Mouse (Mus musculus) brain, adult 2 months (tissue): Measurements from ENCODE around the gene Gne.
A peak's percentile ranks its signal among the peaks of the same experiment; 100 is the strongest.
"Not testable (repeated sequence)": the region's sequence is repeated elsewhere in the genome, so short reads cannot be mapped to it uniquely, and the experiment has no call there.

Experiments
- DNase-seq: peaks from one replicate; pipeline ENCODE4 v3.0.0; 2011; ENCODE audit warnings: low read depth, low spot score

The Gne gene

DNA sequence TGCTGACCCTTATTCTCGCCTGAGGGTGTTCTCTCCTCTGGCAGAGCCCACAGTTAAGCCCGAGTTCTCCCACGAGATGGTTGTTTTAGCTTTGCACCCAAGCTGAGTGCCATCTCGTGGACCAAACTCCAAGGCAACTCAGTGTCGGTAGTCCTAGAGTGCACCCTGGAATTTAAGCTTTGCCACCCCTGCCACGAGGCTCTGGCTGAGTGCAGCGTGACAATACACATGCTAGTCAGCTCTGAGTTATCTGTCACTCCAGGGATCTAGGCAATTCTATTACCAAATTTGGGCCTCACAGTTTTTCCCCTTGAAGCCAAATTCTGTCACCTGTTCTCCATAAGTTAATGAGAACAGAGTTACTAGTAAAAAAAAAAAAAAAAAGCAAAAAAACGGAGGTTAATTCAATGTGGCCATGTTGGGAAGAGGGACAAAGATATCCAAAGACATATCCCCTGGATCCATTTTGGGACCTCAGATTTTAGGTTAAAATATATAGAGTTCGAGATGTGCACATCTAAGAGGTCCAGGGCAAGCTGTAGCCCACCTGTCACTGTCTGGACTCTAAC is 11.0 kb downstream of the Gne start:
- DNase-seq: no peak

- peak; percentile 98 for DNase-seq
Measured at GRCm38 (mm10) chr4:44072146-44072872, 11.7 kb downstream of the Gne start.

DNA sequence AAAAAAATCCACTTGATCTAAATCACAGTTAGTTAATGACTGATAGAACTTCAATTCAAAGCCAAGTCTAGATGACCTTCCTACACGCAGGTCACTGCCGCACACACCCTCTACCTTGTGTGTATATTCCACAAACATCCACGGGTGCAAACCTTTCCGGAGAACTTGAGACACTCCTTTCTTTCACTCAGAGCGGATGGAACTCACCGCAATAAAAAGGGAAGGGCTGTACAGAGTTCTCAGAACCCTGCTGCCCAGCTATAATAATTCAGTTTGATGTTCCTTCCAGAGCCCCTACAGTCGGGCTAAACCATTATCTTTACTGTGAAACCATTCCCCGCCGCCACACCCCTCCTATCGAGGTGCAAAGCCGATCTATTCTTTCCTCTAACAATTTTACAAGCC is 12.2 kb downstream of the Gne start:
- DNase-seq: peak; percentile 24

- DNase-seq: no peak
Measured at GRCm38 (mm10) chr4:44070641-44071040, 13.3 kb downstream of the Gne start.

DNA sequence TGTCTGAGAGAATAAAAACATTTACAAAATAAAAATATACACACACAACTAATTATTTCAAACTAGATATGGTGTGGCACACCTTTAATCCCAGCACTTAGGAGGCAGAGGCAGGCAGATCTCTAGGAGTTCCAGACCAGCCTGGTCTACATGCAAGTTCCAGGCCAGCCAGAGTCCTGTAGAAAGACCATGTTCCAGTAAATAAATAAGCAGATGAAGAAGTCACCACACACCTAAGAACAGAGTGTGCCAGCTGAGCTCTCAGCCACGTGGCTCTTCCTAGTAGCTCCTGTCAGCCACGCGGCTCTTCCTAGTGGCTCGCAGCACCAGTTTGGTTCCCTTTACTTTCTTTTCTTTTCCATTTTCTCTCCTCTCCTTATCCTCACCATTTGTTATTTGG is 14.6 kb downstream of the Gne start:
- DNase-seq: no peak

GRCm38 (mm10) chr4:44068736-44069135 is 15.2 kb downstream of the Gne start:
- peak; percentile 17 for DNase-seq

DNA sequence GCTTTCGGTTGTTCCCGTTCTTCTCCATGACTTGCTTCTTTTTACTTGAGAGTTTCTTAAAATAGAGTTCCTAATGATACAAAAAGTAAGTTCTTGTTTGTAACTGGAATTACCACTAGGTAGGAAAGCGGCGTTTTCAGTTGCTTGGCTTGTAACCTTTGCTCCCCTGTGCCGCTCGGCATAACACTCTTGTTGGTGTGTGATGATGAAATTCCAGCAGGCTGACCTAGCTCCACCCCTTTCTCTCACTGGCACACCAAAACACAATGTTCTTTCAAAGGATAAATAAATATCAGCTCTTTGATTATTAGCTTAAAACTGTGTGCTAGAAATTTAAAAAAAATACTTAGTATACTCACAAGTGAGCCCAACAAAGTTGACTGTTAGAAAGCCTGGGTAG is 17.1 kb downstream of the Gne start:
- DNase-seq: no peak

- peak; percentile 88 for DNase-seq
Measured at GRCm38 (mm10) chr4:44065355-44066025, 18.5 kb downstream of the Gne start.

DNA sequence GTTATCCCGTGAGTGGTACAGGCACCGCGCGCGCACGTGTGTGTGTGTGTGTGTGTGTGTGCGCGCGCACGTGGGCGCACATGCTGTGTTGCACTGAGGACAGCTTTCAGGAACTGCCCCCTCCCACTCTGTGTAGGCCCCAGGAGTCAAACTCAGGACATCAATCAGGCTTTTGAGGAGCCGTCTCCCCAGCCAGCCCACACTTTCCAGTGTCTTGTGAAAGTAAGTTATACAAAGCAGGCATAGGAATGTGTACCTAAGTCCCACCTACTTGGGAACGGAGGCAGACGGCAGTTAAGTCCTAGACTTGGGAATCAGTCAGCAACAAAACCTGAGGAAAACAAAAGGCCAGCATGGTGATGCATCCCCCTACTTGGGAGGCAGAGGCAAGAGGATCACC is 21.2 kb downstream of the Gne start:
- DNase-seq: peak; percentile 22

DNA sequence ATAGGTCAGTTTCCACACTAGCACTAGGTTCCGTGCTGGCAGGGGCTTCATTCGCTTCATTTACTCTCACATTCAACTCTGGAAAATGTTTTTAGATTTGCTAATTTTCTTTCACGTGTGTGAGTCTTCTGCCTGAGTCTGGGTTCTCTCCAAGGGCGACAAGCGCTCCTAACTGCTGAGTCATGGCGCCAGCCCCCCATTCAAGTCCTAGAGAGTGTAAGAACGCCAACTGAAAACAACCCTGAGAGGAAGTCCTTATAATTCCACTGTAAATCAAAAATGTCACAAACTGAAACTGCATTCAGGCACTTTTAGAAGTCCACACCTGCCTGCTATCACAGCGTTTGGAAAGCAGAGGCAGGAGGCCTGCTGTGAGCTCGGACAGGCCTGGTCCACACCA is 21.9 kb downstream of the Gne start:
- DNase-seq: peak; percentile 56

GRCm38 (mm10) chr4:44059674-44060073 is 24.3 kb downstream of the Gne start:
- no peak for DNase-seq

GRCm38 (mm10) chr4:44049812-44050211 is 34.2 kb downstream of the Gne start:
- DNase-seq: no peak

DNA sequence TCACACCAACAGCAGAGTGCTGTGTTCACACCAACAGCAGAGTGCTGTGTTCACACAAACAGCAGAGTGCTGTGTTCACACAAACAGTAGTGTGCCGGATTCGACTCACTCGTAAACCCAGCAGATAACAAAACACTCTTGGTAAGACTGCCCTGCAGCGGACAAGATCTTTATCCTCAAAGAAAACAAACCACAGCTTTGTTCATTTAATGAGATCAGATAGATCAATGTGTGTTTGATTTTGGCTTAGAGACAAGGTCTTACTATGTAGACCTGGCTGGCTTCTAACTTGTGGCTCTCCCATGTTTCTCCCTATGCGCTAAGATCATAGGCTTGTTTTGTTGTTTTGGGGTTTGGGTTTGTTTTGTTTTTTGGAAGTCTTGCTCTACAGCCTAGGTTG is 37.9 kb downstream of the Gne start:
- DNase-seq: no peak

DNA sequence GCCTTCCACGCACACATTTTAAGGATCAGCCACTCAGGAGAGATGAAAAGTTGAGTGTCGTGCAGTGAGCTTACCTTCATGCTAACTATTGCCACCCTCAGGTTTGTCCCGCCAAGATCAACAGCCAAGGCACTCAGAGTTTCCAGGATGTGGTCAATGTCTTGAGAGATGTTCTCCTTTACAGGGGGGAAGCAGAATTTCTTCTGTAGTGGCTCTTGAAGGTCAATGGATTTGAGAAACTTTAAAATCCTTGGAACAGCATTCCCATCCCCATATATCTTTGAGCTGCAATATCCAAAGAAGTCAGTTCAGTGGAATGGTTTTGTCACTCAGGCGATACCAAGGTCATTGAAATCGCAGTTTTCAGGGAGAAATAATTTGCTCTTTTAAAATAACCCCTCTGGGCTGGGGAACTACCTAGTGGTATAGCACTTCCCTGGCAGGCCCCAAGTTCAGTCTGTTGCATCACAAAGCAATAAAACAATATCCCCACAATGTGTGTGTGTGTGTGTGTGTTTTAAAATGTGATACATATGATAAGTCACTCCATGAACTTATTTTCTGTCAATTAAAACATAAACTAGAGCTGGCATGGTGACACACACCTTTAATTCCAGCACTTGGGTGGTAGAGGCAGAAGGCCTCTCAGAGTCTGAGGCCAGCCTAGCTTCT is 39.2 kb downstream of the Gne start:
- no peak for DNase-seq

GRCm38 (mm10) chr4:44043182-44043581 is 40.8 kb downstream of the Gne start:
- not testable (repeated sequence) for DNase-seq

DNA sequence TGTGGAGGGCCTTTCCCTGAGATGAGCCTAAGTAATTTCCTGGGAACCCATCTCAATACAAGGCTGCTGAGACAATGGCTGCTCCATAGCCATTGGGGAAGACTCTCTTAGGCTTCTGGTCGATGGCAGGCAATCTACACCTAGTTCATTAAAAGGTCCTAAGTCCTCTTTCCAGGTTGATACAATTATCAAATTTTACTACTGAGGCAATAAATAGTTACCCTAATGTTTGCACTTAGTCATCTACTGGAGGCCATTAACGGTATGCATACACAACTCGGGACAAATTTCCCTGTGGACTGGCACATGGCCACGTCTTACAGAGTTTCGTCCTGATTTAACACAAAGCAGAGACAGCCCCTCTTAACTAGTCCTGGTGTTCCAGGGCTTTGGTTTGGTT is 41.5 kb downstream of the Gne start:
- no peak for DNase-seq

DNA sequence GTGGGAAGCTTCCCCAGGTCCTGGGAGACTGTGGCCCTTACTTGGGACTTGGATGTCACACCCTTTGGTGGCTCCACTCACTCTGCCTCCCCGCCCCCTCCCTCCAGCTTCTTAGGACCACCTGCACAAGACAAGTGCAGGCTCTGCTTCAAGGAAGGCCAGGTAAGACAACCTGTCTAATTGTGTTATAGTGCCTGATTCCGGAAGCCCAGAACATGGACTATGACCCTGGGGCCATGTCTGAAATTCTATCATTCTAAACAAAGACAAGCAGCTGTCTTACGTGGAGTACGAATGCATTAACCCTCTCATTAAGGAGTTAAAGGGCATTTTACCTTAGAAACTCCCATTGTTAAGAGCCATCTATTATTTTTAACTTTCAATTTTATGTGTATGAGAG is 43.2 kb downstream of the Gne start:
- no peak for DNase-seq

- DNase-seq: no peak
Measured at GRCm38 (mm10) chr4:44036455-44036854, 47.5 kb downstream of the Gne start.

DNA sequence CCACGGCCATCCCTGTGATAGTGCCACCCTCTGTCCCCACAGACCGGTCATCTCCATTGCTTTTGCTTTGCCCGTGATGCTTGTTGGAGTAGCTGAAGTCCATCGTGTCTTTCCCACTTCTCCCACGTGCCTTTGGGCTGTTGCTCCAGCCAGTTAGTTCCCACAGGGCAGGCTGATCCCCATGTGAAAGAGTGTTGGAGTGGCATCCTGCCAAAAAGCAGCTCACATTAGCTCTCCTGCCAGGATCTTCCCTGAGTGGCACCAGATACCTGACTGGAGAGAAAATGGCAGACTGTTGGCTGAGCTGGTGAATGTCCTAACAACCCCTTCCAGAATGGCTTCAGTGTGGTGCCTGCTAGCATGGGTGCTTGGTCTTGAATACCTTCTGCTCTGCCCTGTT is 52.5 kb downstream of the Gne start:
- DNase-seq: peak; percentile 63

GRCm38 (mm10) chr4:44029661-44030066 is 54.3 kb downstream of the Gne start:
- DNase-seq: peak; percentile 64

DNA sequence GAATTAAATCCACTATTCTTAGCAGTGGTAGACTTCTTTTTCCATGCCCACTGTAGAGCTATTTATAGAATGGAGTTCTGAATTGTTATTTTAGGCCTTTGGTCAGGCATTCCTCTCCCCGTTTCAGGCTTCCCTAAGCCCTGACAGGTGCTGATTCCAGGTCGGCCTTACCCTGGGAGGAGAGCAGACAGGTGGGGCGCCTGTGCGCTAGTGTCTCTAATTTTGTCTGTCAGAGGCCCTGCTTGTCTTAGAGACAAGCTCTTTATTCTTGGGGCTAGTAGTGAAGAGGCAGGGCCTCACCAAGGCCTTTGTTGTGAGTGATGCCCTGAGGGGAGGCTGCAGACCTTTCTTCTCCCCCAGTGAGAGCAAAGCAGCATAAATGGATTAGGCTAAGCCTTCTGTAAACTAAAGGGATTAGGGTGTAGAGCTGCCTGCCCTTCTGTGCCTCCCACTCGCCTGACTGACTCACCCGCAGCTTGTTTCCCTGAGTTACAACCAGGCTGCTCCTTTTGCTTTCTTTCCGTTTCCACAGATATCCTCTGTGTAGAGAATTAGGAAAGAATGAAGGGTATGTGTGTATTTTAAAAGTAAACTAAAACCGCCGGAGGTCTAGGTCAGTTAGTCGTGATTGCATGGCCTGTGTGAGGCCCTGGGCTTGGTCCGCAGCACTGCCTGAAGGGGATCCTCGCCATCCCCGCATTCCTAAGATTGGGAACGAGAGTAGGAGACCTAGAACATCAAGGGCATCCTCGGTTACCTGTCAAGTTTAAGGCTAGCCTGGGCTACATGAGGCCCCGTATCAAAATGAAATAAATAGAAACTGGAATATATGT is 55.5 kb downstream of the Gne start:
- DNase-seq: peak; percentile 86

- no peak for DNase-seq
Measured at GRCm38 (mm10) chr4:44025570-44025969, 58.4 kb downstream of the Gne start.
